Mouse (Mus musculus) neural tube, embryonic 14.5 days (tissue): ENCODE measurements around the gene Col5a1. TPM values are rescaled to one million over a fixed set of nuclear protein-coding genes. Genes with fewer than 3 reads are reported as not detected.

ENCODE experiments used
- ATAC-seq: fragments of 200-750 bp; cut with Nextera tagmentation; 2 replicates; pipeline ENCODE4 v1.8.0; 2017; ENCODE audit warnings: low read depth, mild to moderate bottlenecking, moderate TSS enrichment, moderate library complexity
- H3K27ac ChIP-seq: fragments of 300-500 bp; sonication (generic); 2 replicates; pipeline ENCODE4 v1.5.1; 2014; ENCODE audit warnings: low read depth, mild to moderate bottlenecking, control low read depth, low read length, moderate library complexity, mixed read lengths
- H3K27me3 ChIP-seq: fragments of 300-500 bp; sonication (generic); 2 replicates; pipeline ENCODE4 v1.6.1; 2014; ENCODE audit warnings: low read length; ENCODE audit not compliant: control insufficient read depth, insufficient read depth
- H3K36me3 ChIP-seq: fragments of 300-500 bp; sonication (generic); 2 replicates; pipeline ENCODE4 v1.6.1; 2014; ENCODE audit warnings: low read length, mixed read lengths; ENCODE audit not compliant: control insufficient read depth, insufficient read depth
- H3K4me1 ChIP-seq: fragments of 300-500 bp; sonication (generic); 2 replicates; pipeline ENCODE4 v1.6.1; 2014; ENCODE audit warnings: low read length; ENCODE audit not compliant: control insufficient read depth, insufficient read depth
- H3K4me2 ChIP-seq: fragments of 300-500 bp; sonication (generic); 2 replicates; pipeline ENCODE4 v1.6.1; 2014; ENCODE audit warnings: mild to moderate bottlenecking, low read depth, low read length, control low read depth
- H3K4me3 ChIP-seq: fragments of 300-500 bp; sonication (generic); 2 replicates; pipeline ENCODE4 v1.5.1; 2014; ENCODE audit warnings: low read depth, low read length, control low read depth, mixed read lengths
- H3K9ac ChIP-seq: fragments of 300-500 bp; sonication (generic); replicated peaks from 2 replicates; pipeline ENCODE4 v1.6.1; 2014; ENCODE audit warnings: low read depth, mild to moderate bottlenecking, control low read depth, low read length, mixed read lengths
- H3K9me3 ChIP-seq: fragments of 300-500 bp; sonication (generic); 2 replicates; pipeline ENCODE4 v1.6.1; 2016; ENCODE audit warnings: low read length; ENCODE audit not compliant: control insufficient read depth
- WGBS: fragments of 180-500 bp; shearing (Covaris S2); extraction: QIAGEN DNeasy Blood & Tissue Kit; methylation state at CpG from one replicate; pipeline ENCODE4 v1.1.7; 2014; 5-methylcytosine and 5-hydroxymethylcytosine counted together
- polyA plus RNA-seq: library from polyadenylated mRNA; unstranded; fragments of >200 nt; fragmentation: Nextera tagmentation; extraction: Ambion mirVana; gene quantifications from 2 replicates; pipeline ENCODE4 v1.2.1, GENCODE M21; 2014

The Col5a1 gene
- polyA plus RNA-seq, 1 experiment from 2014 or later: 3.6 TPM

- ATAC-seq: no peak
- Histone ChIP-seq H3K4me2 (no peak overlapping the region), H3K9me3 (no peaks in the 10 kb centered on the region), H3K9ac (no peak overlapping the region), H3K4me3 (no peak overlapping the region), H3K36me3 (no peaks in the 10 kb centered on the region), H3K27ac (no peak overlapping the region), H3K4me1 (no peaks in the 10 kb centered on the region), H3K27me3 (no peaks in the 10 kb centered on the region)
Measured at GRCm38 (mm10) chr2:27983093-27983492, 96.9 kb downstream of the Col5a1 start.

GRCm38 (mm10) chr2:27983884-27984283, 97.7 kb downstream of the Col5a1 start:
- WGBS: 31% methylated on average over 3 of the region's 3 CpGs
- no peak overlapping the region for H3K9ac ChIP-seq
- no peaks in the 10 kb centered on the region for H3K27me3 ChIP-seq
- H3K4me2 ChIP-seq: no peak overlapping the region
- H3K27ac ChIP-seq: no peak overlapping the region
- no peaks in the 10 kb centered on the region for H3K4me1 ChIP-seq
- H3K36me3 ChIP-seq: no peaks in the 10 kb centered on the region
- no peak overlapping the region for H3K4me3 ChIP-seq
- no peaks in the 10 kb centered on the region for H3K9me3 ChIP-seq
- no peak for ATAC-seq

- H3K4me2 ChIP-seq: no peak overlapping the region
- H3K4me1 ChIP-seq: no peaks in the 10 kb centered on the region
- H3K27me3 ChIP-seq: no peaks in the 10 kb centered on the region
- H3K9me3 ChIP-seq: no peaks in the 10 kb centered on the region
- 89% methylated on average over 4 of the region's 4 CpGs for WGBS
- no peak overlapping the region for H3K9ac ChIP-seq
- no peaks in the 10 kb centered on the region for H3K36me3 ChIP-seq
- no peak overlapping the region for H3K4me3 ChIP-seq
- H3K27ac ChIP-seq: no peak overlapping the region
- ATAC-seq: no peak
Measured at GRCm38 (mm10) chr2:27986751-27987150, 100.5 kb downstream of the Col5a1 start.

GRCm38 (mm10) chr2:27990430-27991211, 104.4 kb downstream of the Col5a1 start:
- WGBS: 74% methylated on average over 12 of the region's 13 CpGs
- ATAC-seq: no peak

GRCm38 (mm10) chr2:27993416-27993815, 107.2 kb downstream of the Col5a1 start:
- Histone ChIP-seq H3K36me3 (no peaks in the 10 kb centered on the region), H3K4me1 (peaks cover 4% of the 10 kb centered on the region), H3K4me2 (no peak overlapping the region), H3K4me3 (no peak overlapping the region), H3K27ac (no peak overlapping the region), H3K9me3 (no peaks in the 10 kb centered on the region), H3K9ac (no peak overlapping the region), H3K27me3 (no peaks in the 10 kb centered on the region)
- 79% methylated on average over 5 of the region's 5 CpGs for WGBS
- ATAC-seq: no peak

More at GRCm38 (mm10) chr2:27990430-27991211, 104.4 kb downstream of the Col5a1 start:
- H3K27me3 ChIP-seq: no peaks in the 10 kb centered on the region
- H3K4me1 ChIP-seq: peaks cover 4% of the 10 kb centered on the region
- no peak overlapping the region for H3K4me3 ChIP-seq
- no peak overlapping the region for H3K9ac ChIP-seq
- no peak overlapping the region for H3K4me2 ChIP-seq
- H3K36me3 ChIP-seq: no peaks in the 10 kb centered on the region
- no peak overlapping the region for H3K27ac ChIP-seq
- no peaks in the 10 kb centered on the region for H3K9me3 ChIP-seq

GRCm38 (mm10) chr2:27999996-28000583, 113.9 kb downstream of the Col5a1 start:
- no peak overlapping the region for H3K27ac ChIP-seq
- no peak overlapping the region for H3K4me2 ChIP-seq
- WGBS: 92% methylated on average over 9 of the region's 9 CpGs

GRCm38 (mm10) chr2:28000660-28001059, 114.4 kb downstream of the Col5a1 start:
- H3K4me3 ChIP-seq: no peak overlapping the region
- no peaks in the 10 kb centered on the region for H3K9me3 ChIP-seq
- 78% methylated on average over 3 of the region's 3 CpGs for whole genome bisulfite sequencing
- H3K27ac ChIP-seq: no peak overlapping the region
- no peak overlapping the region for H3K9ac ChIP-seq
- no peak overlapping the region for H3K4me2 ChIP-seq
- H3K27me3 ChIP-seq: no peaks in the 10 kb centered on the region
- H3K36me3 ChIP-seq: no peaks in the 10 kb centered on the region
- ATAC-seq: no peak
- no peaks in the 10 kb centered on the region; the same call in 1 of the 2 replicates for H3K4me1 ChIP-seq

More at GRCm38 (mm10) chr2:27999996-28000583, 113.9 kb downstream of the Col5a1 start:
- peaks cover 4% of the 10 kb centered on the region for H3K4me1 ChIP-seq
- H3K9ac ChIP-seq: no peak overlapping the region
- no peaks in the 10 kb centered on the region for H3K27me3 ChIP-seq
- H3K4me3 ChIP-seq: no peak overlapping the region
- H3K9me3 ChIP-seq: no peaks in the 10 kb centered on the region
- ATAC-seq: no peak
- H3K36me3 ChIP-seq: no peaks in the 10 kb centered on the region

GRCm38 (mm10) chr2:28001206-28001605, 115.0 kb downstream of the Col5a1 start:
- Histone ChIP-seq H3K9me3 (no peaks in the 10 kb centered on the region), H3K27me3 (no peaks in the 10 kb centered on the region), H3K36me3 (no peaks in the 10 kb centered on the region), H3K4me1 (no peaks in the 10 kb centered on the region), H3K4me2 (no peak overlapping the region), H3K27ac (no peak overlapping the region), H3K9ac (no peak overlapping the region), H3K4me3 (no peak overlapping the region)
- WGBS: 88% methylated on average over 11 of the region's 11 CpGs
- ATAC-seq: no peak

GRCm38 (mm10) chr2:28005187-28005586, 119.0 kb downstream of the Col5a1 start:
- WGBS: 91% methylated on average over 4 of the region's 4 CpGs
- no peaks in the 10 kb centered on the region for H3K9me3 ChIP-seq
- no peak overlapping the region for H3K9ac ChIP-seq
- ATAC-seq: no peak
- no peak overlapping the region for H3K27ac ChIP-seq
- H3K4me1 ChIP-seq: 0 out of 2 replicates have a peak, but pooled peaks cover 6% of the 10 kb centered on the region
- H3K36me3 ChIP-seq: no peaks in the 10 kb centered on the region
- no peak overlapping the region for H3K4me2 ChIP-seq
- H3K4me3 ChIP-seq: no peak overlapping the region
- H3K27me3 ChIP-seq: no peaks in the 10 kb centered on the region
